8 mouse cellular contexts compared by ENCODE assay signal in genomic region chr10:83004389-83004788, GRCm38 (mm10). TPM values are rescaled to one million over a fixed set of nuclear protein-coding genes. Genes with fewer than 3 reads are reported as not detected.
DNase-seq lines count a peak whose midpoint lies in the region; ATAC-seq and TF ChIP-seq lines count a peak whose summit lies in the region.

No protein-coding gene starts in this region.

- no peak overlapping the region for H3K9ac ChIP-seq in heart, embryonic 16.5 days (ENCODE audit: low read length)

- TF ChIP-seq CTCF in left cerebral cortex, adult 2 months (IDR thresholded peaks at IDR 0.05): no peak

- H3K36me3 ChIP-seq in heart, embryonic 16.5 days (ENCODE audit: control insufficient read depth, insufficient read depth): 0 out of 2 replicates have a peak, but pooled peaks cover 4% of the 10 kb centered on the region
- 0 out of 2 replicates have a peak, but pooled peaks cover 11% of the 10 kb centered on the region for H3K36me3 ChIP-seq in midbrain, embryonic 10.5 days

- peaks cover 3% of the 10 kb centered on the region; the same call in 1 of the 2 replicates for H3K9me3 ChIP-seq in heart, embryonic 16.5 days (replicated peaks; ENCODE audit: control insufficient read depth, low read length)
- peaks cover 13% of the 10 kb centered on the region; the same call in 1 of the 2 replicates for H3K9me3 ChIP-seq in midbrain, embryonic 10.5 days (replicated peaks)

- H3K4me1 ChIP-seq in heart, embryonic 16.5 days (ENCODE audit: control insufficient read depth, insufficient read depth, low read length): peaks cover 34% of the 10 kb centered on the region
- H3K4me1 ChIP-seq in midbrain, embryonic 10.5 days: peaks cover 8% of the 10 kb centered on the region

- ATAC-seq in cerebellum, adult (ENCODE audit: insufficient number of reproducible peaks, low FRiP score, low TSS enrichment): no peak
- ATAC-seq in heart, embryonic 16.5 days (replicated peaks; ENCODE audit: extremely low read depth, insufficient read depth, low FRiP score): peak; percentile 53
- peak; percentile 43 for ATAC-seq in megakaryocyte progenitor cell, adult 5-6 weeks (replicated peaks; ENCODE audit: poor library complexity)

- H3K4me3 ChIP-seq in heart, embryonic 16.5 days (ENCODE audit: low read length): no peak overlapping the region
- no peak overlapping the region for H3K4me3 ChIP-seq in left cerebral cortex, adult 2 months
- H3K4me3 ChIP-seq in midbrain, embryonic 10.5 days: no peak overlapping the region

- WGBS in heart, embryonic 16.5 days: 17% methylated on average over 9 of the region's 9 CpGs
- 92% methylated on average over 9 of the region's 9 CpGs for WGBS in midbrain, embryonic 10.5 days

- no peaks in the 10 kb centered on the region for H3K27me3 ChIP-seq in heart, embryonic 16.5 days (ENCODE audit: control insufficient read depth, insufficient read depth, low read length)
- H3K27me3 ChIP-seq in midbrain, embryonic 10.5 days (ENCODE audit: low read depth, poor library complexity, severe bottlenecking): no peaks in the 10 kb centered on the region

- no peak overlapping the region for H3K27ac ChIP-seq in heart, embryonic 16.5 days (ENCODE audit: low read length)
- H3K27ac ChIP-seq in left cerebral cortex, adult 2 months: peak overlapping the region; percentile 6; the same call in 1 of the 2 replicates
- H3K27ac ChIP-seq in midbrain, embryonic 10.5 days (replicated peaks): no peak overlapping the region

- DNase-seq in cerebellum, postnatal 10 days: peak; percentile 25 to 44
- peak; percentile 63 to 73 for DNase-seq in adrenal gland, postnatal 36 days
- peak; percentile 56 to 62 for DNase-seq in left cerebral cortex, adult 2 months (ENCODE audit: extremely low spot score in 1 of 2, low spot score in 2 of 2)
- no peak for DNase-seq in adipocyte (ENCODE audit: low spot score)
- no peak for DNase-seq in midbrain, embryonic 10.5 days (ENCODE audit: low spot score)

- intact Hi-C loops in left cerebral cortex, adult 2 months (cut with DNase I): loop anchor here (5.0 kb wide), 1 partner anchor 58 kb away; no protein-coding TSS in a partner anchor

- H3K4me2 ChIP-seq in heart, embryonic 16.5 days (ENCODE audit: low read depth, low read length): peak overlapping the region; percentile 14

RNA-seq across cellular contexts. Expression of gene Chst11, which starts 19.1 kb away (rescaled TPM):
- 10 to 100 TPM; 40.8 to 75.4 TPM for total RNA-seq in adrenal gland, postnatal 36 days (2021)
- polyA plus RNA-seq in heart, embryonic 16.5 days (2015; fragmentation: Nextera tagmentation; extraction: Ambion mirVana): 2.3 and 2.6 TPM in 2 replicates
- 10 to 100 TPM; 31.1 to 35.0 TPM for total RNA-seq in left cerebral cortex, adult 2 months (2021)
- total RNA-seq in megakaryocyte progenitor cell, adult 5-6 weeks (2015): 19.2 and 20.0 TPM in 2 replicates
- total RNA-seq in megakaryocyte progenitor cell, adult 5-6 weeks (2017): 20.4 and 22.2 TPM in 2 replicates
- polyA plus RNA-seq in midbrain, embryonic 10.5 days (2016; fragmentation: Nextera tagmentation; extraction: Ambion mirVana): 0.94 and 1.1 TPM in 2 replicates

Comparison
In these comparisons a context has a peak if more than half of its experiments do, and no peak if none do; other contexts are left out.
1. DNase-seq: peak in cerebellum, postnatal 10 days (2 of 2), adrenal gland, postnatal 36 days (2 of 2) and left cerebral cortex, adult 2 months (2 of 2); none in adipocyte (single experiment) and midbrain, embryonic 10.5 days (single experiment).